Mouse (Mus musculus): ENCODE results near the gene Top2a. TPM values are rescaled to one million over a fixed set of nuclear protein-coding genes. Genes with fewer than 3 reads are reported as not detected.

Gene Top2a
- polyA plus RNA-seq, 1 experiment from 2014 or later: 184 TPM

GRCm38 (mm10) chr11:99055571-99056452, 31.8 kb upstream of the Top2a start:
- Histone ChIP-seq H3K27ac (replicated peaks) (no peak overlapping the region), H3K4me1 (replicated peaks) (0 out of 2 replicates have a peak, but pooled peaks cover 11% of the 10 kb centered on the region)

GRCm38 (mm10) chr11:99055143-99055542, 31.2 kb upstream of the Top2a start:
- no peak overlapping the region for H3K4me2 ChIP-seq
- ATAC-seq (ENCODE audit: insufficient read depth): no peak
- 0 out of 2 replicates have a peak, but pooled peaks cover 11% of the 10 kb centered on the region for H3K4me1 ChIP-seq (replicated peaks)
- H3K9me3 ChIP-seq (replicated peaks): no peaks in the 10 kb centered on the region
- 41% methylated on average over 4 of the region's 4 CpGs for WGBS (ENCODE audit: insufficient replicate concordance)
- no peak overlapping the region for H3K27ac ChIP-seq (replicated peaks)
- no peak overlapping the region for H3K4me3 ChIP-seq (replicated peaks)
- H3K27me3 ChIP-seq: no peaks in the 10 kb centered on the region; the same call in 1 of the 2 replicates
- peaks cover 20% of the 10 kb centered on the region for H3K36me3 ChIP-seq (replicated peaks)
- H3K9ac ChIP-seq: no peak overlapping the region

More at GRCm38 (mm10) chr11:99055571-99056452, 31.8 kb upstream of the Top2a start:
- no peaks in the 10 kb centered on the region for H3K9me3 ChIP-seq (replicated peaks)
- no peak overlapping the region for H3K4me2 ChIP-seq
- ATAC-seq (ENCODE audit: insufficient read depth): no peak
- peaks cover 16% of the 10 kb centered on the region for H3K36me3 ChIP-seq (replicated peaks)
- no peaks in the 10 kb centered on the region; the same call in 1 of the 2 replicates for H3K27me3 ChIP-seq
- no peak overlapping the region for H3K9ac ChIP-seq
- WGBS (ENCODE audit: insufficient replicate concordance): 44% methylated on average over 8 of the region's 8 CpGs
- no peak overlapping the region for H3K4me3 ChIP-seq (replicated peaks)

GRCm38 (mm10) chr11:99047643-99048042, 23.7 kb upstream of the Top2a start:
- no peak for ATAC-seq (ENCODE audit: insufficient read depth)
- Histone ChIP-seq H3K27ac (replicated peaks) (no peak overlapping the region), H3K4me1 (replicated peaks) (peaks cover 18% of the 10 kb centered on the region), H3K9me3 (replicated peaks) (no peaks in the 10 kb centered on the region), H3K4me2 (no peak overlapping the region), H3K36me3 (replicated peaks) (peaks cover 36% of the 10 kb centered on the region), H3K27me3 (peaks cover 16% of the 10 kb centered on the region), H3K4me3 (replicated peaks) (no peak overlapping the region), H3K9ac (no peak overlapping the region)
- WGBS (ENCODE audit: insufficient replicate concordance): 59% methylated on average over 2 of the region's 2 CpGs

GRCm38 (mm10) chr11:99047120-99047519, 23.1 kb upstream of the Top2a start:
- 50% methylated on average over 5 of the region's 5 CpGs for WGBS (ENCODE audit: insufficient replicate concordance)
- Histone ChIP-seq H3K27ac (replicated peaks) (no peak overlapping the region), H3K4me1 (replicated peaks) (peaks cover 18% of the 10 kb centered on the region), H3K4me3 (replicated peaks) (no peak overlapping the region), H3K9ac (no peak overlapping the region), H3K4me2 (no peak overlapping the region), H3K36me3 (replicated peaks) (peaks cover 33% of the 10 kb centered on the region), H3K9me3 (replicated peaks) (no peaks in the 10 kb centered on the region), H3K27me3 (peaks cover 22% of the 10 kb centered on the region)
- no peak for ATAC-seq (ENCODE audit: insufficient read depth)

GRCm38 (mm10) chr11:99045159-99045889, 21.3 kb upstream of the Top2a start:
- 0 out of 2 replicates have a peak, but pooled peaks cover 17% of the 10 kb centered on the region for H3K36me3 ChIP-seq (replicated peaks)
- H3K4me2 ChIP-seq: peak overlapping the region; percentile 67
- H3K9ac ChIP-seq: no peak overlapping the region
- peaks cover 40% of the 10 kb centered on the region for H3K27me3 ChIP-seq
- 57% methylated on average over 12 of the region's 12 CpGs for WGBS (ENCODE audit: insufficient replicate concordance)
- H3K27ac ChIP-seq (replicated peaks): peak overlapping the region; percentile 60
- peaks cover 33% of the 10 kb centered on the region for H3K4me1 ChIP-seq (replicated peaks)
- peak; percentile 68 for ATAC-seq (ENCODE audit: insufficient read depth)
- H3K4me3 ChIP-seq (replicated peaks): no peak overlapping the region
- H3K9me3 ChIP-seq (replicated peaks): no peaks in the 10 kb centered on the region

- H3K27me3 ChIP-seq: peaks cover 50% of the 10 kb centered on the region
- H3K9me3 ChIP-seq (replicated peaks): no peaks in the 10 kb centered on the region
- peak; percentile 35 for ATAC-seq (ENCODE audit: insufficient read depth)
- 0 out of 2 replicates have a peak, but pooled peaks cover 13% of the 10 kb centered on the region for H3K36me3 ChIP-seq (replicated peaks)
- peak overlapping the region; percentile 67 for H3K4me2 ChIP-seq
- H3K4me3 ChIP-seq (replicated peaks): no peak overlapping the region
- peaks cover 43% of the 10 kb centered on the region for H3K4me1 ChIP-seq (replicated peaks)
- H3K9ac ChIP-seq: no peak overlapping the region; the same call in 1 of the 2 replicates
- 62% methylated on average over 5 of the region's 5 CpGs for WGBS (ENCODE audit: insufficient replicate concordance)
- H3K27ac ChIP-seq (replicated peaks): peak overlapping the region; percentile 60
Observed at GRCm38 (mm10) chr11:99044306-99044705, 20.3 kb upstream of the Top2a start.

- Histone ChIP-seq H3K27ac (replicated peaks) (peak overlapping the region; percentile 42; the same call in 1 of the 2 replicates), H3K4me1 (replicated peaks) (peaks cover 43% of the 10 kb centered on the region), H3K27me3 (peaks cover 56% of the 10 kb centered on the region), H3K9ac (no peak overlapping the region), H3K36me3 (replicated peaks) (0 out of 2 replicates have a peak, but pooled peaks cover 7% of the 10 kb centered on the region), H3K4me3 (replicated peaks) (no peak overlapping the region; the same call in 1 of the 2 replicates), H3K4me2 (peak overlapping the region; percentile 67), H3K9me3 (replicated peaks) (no peaks in the 10 kb centered on the region)
- 51% methylated on average over 6 of the region's 6 CpGs for WGBS (ENCODE audit: insufficient replicate concordance)
- ATAC-seq (ENCODE audit: insufficient read depth): no peak
Observed at GRCm38 (mm10) chr11:99043632-99044031, 19.6 kb upstream of the Top2a start.

GRCm38 (mm10) chr11:99042834-99043431, 18.9 kb upstream of the Top2a start:
- peak overlapping the region; percentile 67 for H3K4me2 ChIP-seq
- H3K4me1 ChIP-seq (replicated peaks): peaks cover 43% of the 10 kb centered on the region
- 3% methylated on average over 12 of the region's 12 CpGs for WGBS (ENCODE audit: insufficient replicate concordance)
- peak overlapping the region; percentile 63 for H3K4me3 ChIP-seq (replicated peaks)
- H3K27me3 ChIP-seq: peaks cover 63% of the 10 kb centered on the region
- ATAC-seq (ENCODE audit: insufficient read depth): no peak
- peak overlapping the region; percentile 79 for H3K27ac ChIP-seq (replicated peaks)
- H3K36me3 ChIP-seq (replicated peaks): 0 out of 2 replicates have a peak, but pooled peaks cover under 1% of the 10 kb centered on the region
- H3K9ac ChIP-seq: peak overlapping the region; percentile 7; the same call in 1 of the 2 replicates
- no peaks in the 10 kb centered on the region for H3K9me3 ChIP-seq (replicated peaks)

- no peak for ATAC-seq (ENCODE audit: insufficient read depth)
- Histone ChIP-seq H3K36me3 (replicated peaks) (no peaks in the 10 kb centered on the region), H3K4me3 (replicated peaks) (peak overlapping the region; percentile 63), H3K4me2 (peak overlapping the region; percentile 67), H3K27ac (replicated peaks) (peak overlapping the region; percentile 79), H3K9ac (peak overlapping the region; percentile 61), H3K27me3 (peaks cover 70% of the 10 kb centered on the region), H3K9me3 (replicated peaks) (no peaks in the 10 kb centered on the region), H3K4me1 (replicated peaks) (peaks cover 43% of the 10 kb centered on the region)
- WGBS (ENCODE audit: insufficient replicate concordance): 3% methylated on average over 16 of the region's 16 CpGs
Observed at GRCm38 (mm10) chr11:99041841-99042780, 18.1 kb upstream of the Top2a start.

Data from liver, embryonic 15.5 days (tissue).